Mouse (Mus musculus): ENCODE measurements around the gene Cd38.

DNA sequence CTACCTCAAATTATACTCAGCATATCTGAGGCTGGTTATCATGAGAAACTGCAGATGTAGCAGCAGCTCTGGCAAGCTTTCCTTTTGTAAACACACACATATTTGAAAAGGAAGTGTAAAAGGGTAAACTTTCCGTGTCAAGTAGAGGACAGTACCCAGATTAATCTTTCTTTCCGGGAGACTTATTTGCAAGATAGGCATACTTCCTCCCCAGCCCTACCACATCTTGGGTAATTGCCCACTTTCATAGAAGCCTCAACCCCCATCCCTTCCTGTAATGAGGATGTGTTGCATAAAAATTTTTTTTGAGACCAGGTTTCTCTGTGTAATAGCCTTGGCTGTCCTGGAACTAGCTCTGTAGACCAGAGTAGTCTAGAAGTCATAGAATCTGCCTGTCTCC lies 12.6 kb upstream of the Cd38 start:
- TF ChIP-seq CTCF (IDR thresholded peaks at IDR 0.05) (no peak), EP300 (IDR thresholded peaks at IDR 0.05) (peak; percentile 98)

Data from lung, postnatal 0 days (tissue).